Mouse (Mus musculus): ENCODE measurements around the gene Olfr972. TPM values are rescaled to one million over a fixed set of nuclear protein-coding genes. Genes with fewer than 3 reads are reported as not detected.
"Not testable (repeated sequence)": the region's sequence is repeated elsewhere in the genome, so short reads cannot be mapped to it uniquely, and the experiment has no call there.

The Olfr972 gene
- total RNA-seq (2021) = not detected

- DNase-seq (ENCODE audit: extremely low spot score in 1 of 2, low spot score in 2 of 2) = no peak
- intact Hi-C loops (cut with DNase I) = no loop called here
These were observed at the start of gene Olfr972 for GRCm38 (mm10) chr9:39866122-39866521. TSS of gene Olfr972 (plus strand) at chr9:39866422.

GRCm38 (mm10) chr9:39836576-39836975 lies 29.6 kb upstream of the Olfr972 start, which contains the start of gene Olfr971:
TSS of gene Olfr971 (plus strand) at chr9:39836876.
- intact Hi-C loops (cut with DNase I) = not testable (repeated sequence)

GRCm38 (mm10) chr9:39871986-39872385 lies 5.8 kb downstream of the Olfr972 start:
- DNase-seq (ENCODE audit: extremely low spot score in 1 of 2, low spot score in 2 of 2); intact Hi-C loops (cut with DNase I): not testable (repeated sequence)

More at GRCm38 (mm10) chr9:39836576-39836975, 29.6 kb upstream of the Olfr972 start, which contains the start of gene Olfr971:
- DNase-seq (ENCODE audit: extremely low spot score in 1 of 2, low spot score in 2 of 2) = not testable (repeated sequence)

GRCm38 (mm10) chr9:39877541-39878396 lies 11.5 kb downstream of the Olfr972 start:
- intact Hi-C loops (cut with DNase I); DNase-seq (ENCODE audit: extremely low spot score in 1 of 2, low spot score in 2 of 2): not testable (repeated sequence)

GRCm38 (mm10) chr9:39905106-39905505 lies 38.9 kb downstream of the Olfr972 start:
- DNase-seq (ENCODE audit: extremely low spot score in 1 of 2, low spot score in 2 of 2) = no peak
- intact Hi-C loops (cut with DNase I) = no loop called here

GRCm38 (mm10) chr9:39907036-39907435 lies 40.8 kb downstream of the Olfr972 start, which contains the start of gene Olfr229:
TSS of gene Olfr229 (plus strand) at chr9:39907336.
- intact Hi-C loops (cut with DNase I) = no loop called here
- DNase-seq (ENCODE audit: extremely low spot score in 1 of 2, low spot score in 2 of 2) = no peak

- intact Hi-C loops (cut with DNase I) = no loop called here
- DNase-seq (ENCODE audit: extremely low spot score in 1 of 2, low spot score in 2 of 2) = no peak
These were observed 43.7 kb downstream of the Olfr972 start for GRCm38 (mm10) chr9:39909939-39910338.

Other genes starting within 250 kb of the Olfr972 start
- gene Olfr960, start 245.0 kb upstream of the Olfr972 start, total RNA-seq (2021) = not detected
- gene Olfr961, start 221.3 kb upstream of the Olfr972 start, total RNA-seq (2021) = not detected
- not detected for gene Olfr963, start 199.2 kb upstream of the Olfr972 start, total RNA-seq (2021)
- not detected for gene Olfr149, start 159.3 kb upstream of the Olfr972 start, total RNA-seq (2021)
- not detected for gene Olfr965, start 155.1 kb upstream of the Olfr972 start, total RNA-seq (2021)
- gene Olfr150, start 135.4 kb upstream of the Olfr972 start, total RNA-seq (2021) = not detected
- gene Olfr967, start 120.2 kb upstream of the Olfr972 start, total RNA-seq (2021) = not detected
- not detected for gene Olfr968, start 83.2 kb upstream of the Olfr972 start, total RNA-seq (2021)
- gene Olfr969, start 75.5 kb upstream of the Olfr972 start, total RNA-seq (2021) = not detected
- gene Olfr970, start 57.6 kb upstream of the Olfr972 start, total RNA-seq (2021) = not detected
- gene Olfr971, start 29.5 kb upstream of the Olfr972 start, total RNA-seq (2021) = not detected
- gene Olfr229, start 40.9 kb downstream of the Olfr972 start, total RNA-seq (2021) = not detected
- gene Olfr974, start 71.1 kb downstream of the Olfr972 start, total RNA-seq (2021) = not detected
- gene Olfr975, start 85.6 kb downstream of the Olfr972 start, total RNA-seq (2021) = not detected
- not detected for gene Olfr976, start 94.7 kb downstream of the Olfr972 start, total RNA-seq (2021)
- not detected for gene Olfr978, start 125.7 kb downstream of the Olfr972 start, total RNA-seq (2021)
- gene Olfr979, start 137.0 kb downstream of the Olfr972 start, total RNA-seq (2021) = not detected
- not detected for gene Olfr980, start 143.2 kb downstream of the Olfr972 start, total RNA-seq (2021)
- gene Olfr981, start 155.0 kb downstream of the Olfr972 start, total RNA-seq (2021) = not detected
- gene Olfr982, start 207.4 kb downstream of the Olfr972 start, total RNA-seq (2021) = not detected
- gene Olfr983, start 227.2 kb downstream of the Olfr972 start, total RNA-seq (2021) = not detected
- not detected for gene Olfr984, start 247.8 kb downstream of the Olfr972 start, total RNA-seq (2021)

Data from left cerebral cortex, postnatal 10 days (tissue).